Mouse (Mus musculus) myocyte (in vitro differentiated cells): ENCODE data around the gene Tnfrsf13c.

Experiments
- CEBPB ChIP-seq: IDR thresholded peaks from 2 replicates; pipeline ENCODE4 v1.6.1; 2011; ENCODE audit warnings: mild to moderate bottlenecking, moderate library complexity; ENCODE audit not compliant: poor library complexity, insufficient read depth, severe bottlenecking
- MAX ChIP-seq: IDR thresholded peaks from one replicate; pipeline ENCODE4 v1.6.1; 2011; ENCODE audit warnings: low read depth, mild to moderate bottlenecking, control low read depth
- MYOD1 ChIP-seq, 3 experiments: IDR thresholded peaks; one replicate each; pipeline ENCODE4 v1.6.1; 2011; ENCODE audit warnings: control low read depth in 2 of 3, low read depth in 2 of 3, mild to moderate bottlenecking in 2 of 3, moderate library complexity in 1 of 3; ENCODE audit not compliant: insufficient read length in 2 of 3, control insufficient read depth in 1 of 3
- MYOG ChIP-seq, 3 experiments: IDR thresholded peaks; one replicate each; pipeline ENCODE4 v1.6.1; 2011; ENCODE audit warnings: control low read depth in 2 of 3, low read depth in 2 of 3, mild to moderate bottlenecking in 2 of 3; ENCODE audit not compliant: insufficient read length in 2 of 3, control insufficient read depth in 1 of 3, insufficient read depth in 1 of 3
- POLR2A ChIP-seq: IDR thresholded peaks from one replicate; pipeline ENCODE4 v1.6.1; 2011; ENCODE audit warnings: low read depth, mild to moderate bottlenecking, control low read depth, moderate library complexity; ENCODE audit not compliant: insufficient read length
- POLR2AphosphoS2 ChIP-seq: IDR thresholded peaks from one replicate; pipeline ENCODE4 v1.6.1; 2011; ENCODE audit warnings: low read depth, control low read depth; ENCODE audit not compliant: insufficient read length
- SRF ChIP-seq: IDR thresholded peaks from one replicate; pipeline ENCODE4 v1.6.1; 2011; ENCODE audit warnings: low read depth; ENCODE audit not compliant: control insufficient read depth, insufficient read length
- TCF12 ChIP-seq: IDR thresholded peaks from one replicate; pipeline ENCODE4 v1.6.1; 2011; ENCODE audit warnings: mild to moderate bottlenecking, control low read depth; ENCODE audit not compliant: poor library complexity, insufficient read depth, severe bottlenecking
- TCF3 ChIP-seq: IDR thresholded peaks from one replicate; pipeline ENCODE4 v1.6.1; 2011; ENCODE audit warnings: low read depth, control low read depth; ENCODE audit not compliant: insufficient read length

GRCm38 (mm10) chr15:82236565-82236964, 12.4 kb upstream of the Tnfrsf13c start:
- TF ChIP-seq MAX (no peak), POLR2A (no peak), TCF12 (peak; percentile 8), SRF (no peak), MYOD1 (IDR thresholded peaks at IDR 0.05; ENCODE audit: control insufficient read depth in 1 of 3, insufficient read length in 2 of 3, low read depth in 2 of 3) (peak; percentile 65 to 86 (median 81)), CEBPB (no peak), POLR2AphosphoS2 (peak; percentile 43), MYOG (IDR thresholded peaks at IDR 0.05; ENCODE audit: control insufficient read depth in 1 of 3, insufficient read depth in 1 of 3, insufficient read length in 2 of 3, low read depth in 2 of 3) (peak; percentile 64 to 84 (median 65)), TCF3 (no peak)
